Mouse (Mus musculus): ENCODE results near the gene Svbp.

Svbp gene

DNA sequence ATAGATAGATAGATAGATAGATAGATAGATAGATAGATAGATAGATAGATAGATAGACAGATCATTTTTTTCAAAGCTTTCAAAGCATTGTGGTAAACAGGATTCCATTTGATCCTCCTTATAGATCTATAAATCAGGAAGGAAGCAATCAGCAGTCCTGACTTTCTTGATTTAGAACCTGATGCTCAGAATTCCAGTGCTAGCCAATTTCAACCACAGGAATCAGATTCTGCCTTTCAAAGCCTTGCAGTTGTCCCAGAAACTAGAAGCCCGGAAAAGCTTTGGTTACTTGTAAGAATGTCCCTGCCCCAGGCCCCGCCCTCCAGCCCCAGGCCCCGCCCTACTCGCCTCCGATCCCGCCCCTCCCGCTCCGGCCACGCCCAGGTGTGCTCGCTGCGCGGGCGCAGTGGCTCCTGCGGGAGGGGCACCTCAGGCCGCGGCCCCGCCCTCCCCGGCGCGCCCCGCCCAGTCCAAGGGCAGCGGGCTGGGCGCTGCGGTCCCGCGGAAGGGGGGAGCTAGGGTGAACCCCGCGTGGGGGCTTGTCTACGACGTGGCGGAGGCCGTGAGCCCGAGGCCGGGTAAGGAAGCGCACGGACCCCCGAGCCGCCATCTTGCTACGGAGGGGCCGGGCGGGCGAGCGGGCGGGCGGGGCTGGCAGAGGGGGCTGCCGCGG, at the start of gene Svbp:
Gene Svbp (plus strand): TSS at position 398 of the 673 bp plus-strand sequence.
- peak; percentile 88 for DNase-seq

GRCm38 (mm10) chr4:119146816-119147215, 48.3 kb upstream of the Svbp start:
- DNase-seq, result no peak

DNA sequence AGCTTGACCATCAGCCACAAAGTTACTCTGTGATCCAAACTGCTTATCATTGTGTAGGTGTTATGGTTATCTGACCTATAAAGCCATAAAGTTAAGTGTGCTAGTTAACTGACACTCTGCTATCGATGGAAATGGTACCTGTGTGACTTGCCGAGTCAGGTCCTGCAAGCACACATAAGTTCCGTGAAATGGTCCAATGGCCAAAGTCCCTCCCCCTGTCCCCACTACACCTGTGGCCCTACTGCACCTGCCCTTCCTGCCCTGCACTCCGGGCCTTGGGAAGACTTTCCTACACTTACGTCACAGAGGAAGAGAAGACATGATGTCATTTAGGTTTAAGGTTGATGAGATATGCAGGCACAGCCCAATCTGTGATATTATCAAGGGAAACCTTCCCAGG, 47.8 kb upstream of the Svbp start:
- no peak for DNase-seq

- no peak for DNase-seq
These were observed 46.4 kb upstream of the Svbp start for GRCm38 (mm10) chr4:119148741-119149140.

GRCm38 (mm10) chr4:119157186-119157585, 37.9 kb upstream of the Svbp start:
- no peak for DNase-seq

GRCm38 (mm10) chr4:119157891-119158290, 37.2 kb upstream of the Svbp start:
- no peak for DNase-seq

GRCm38 (mm10) chr4:119161358-119161757, 33.7 kb upstream of the Svbp start:
- no peak for DNase-seq

DNA sequence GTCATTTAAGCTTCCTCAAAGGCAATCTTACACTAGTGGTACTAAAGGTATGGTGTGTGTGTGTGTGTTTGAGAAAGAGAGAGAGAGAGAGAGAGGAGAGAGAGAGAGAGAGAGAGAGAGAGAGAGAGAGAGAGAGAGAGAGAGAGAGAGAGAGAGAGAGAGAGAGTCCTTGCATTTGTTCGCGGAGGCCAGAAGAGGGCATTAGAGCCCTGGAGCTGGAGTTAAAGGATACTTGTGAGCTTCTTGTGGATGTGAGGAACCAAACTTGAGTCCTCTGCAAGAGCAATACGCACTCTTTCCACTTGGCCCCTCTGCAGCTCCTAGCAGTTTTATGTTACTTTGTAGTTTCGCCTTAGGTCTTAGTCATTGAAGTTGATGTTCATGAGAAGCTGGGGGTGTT, 32.1 kb upstream of the Svbp start:
- no peak for DNase-seq

GRCm38 (mm10) chr4:119165916-119166315, 29.2 kb upstream of the Svbp start:
- DNase-seq, result no peak

DNA sequence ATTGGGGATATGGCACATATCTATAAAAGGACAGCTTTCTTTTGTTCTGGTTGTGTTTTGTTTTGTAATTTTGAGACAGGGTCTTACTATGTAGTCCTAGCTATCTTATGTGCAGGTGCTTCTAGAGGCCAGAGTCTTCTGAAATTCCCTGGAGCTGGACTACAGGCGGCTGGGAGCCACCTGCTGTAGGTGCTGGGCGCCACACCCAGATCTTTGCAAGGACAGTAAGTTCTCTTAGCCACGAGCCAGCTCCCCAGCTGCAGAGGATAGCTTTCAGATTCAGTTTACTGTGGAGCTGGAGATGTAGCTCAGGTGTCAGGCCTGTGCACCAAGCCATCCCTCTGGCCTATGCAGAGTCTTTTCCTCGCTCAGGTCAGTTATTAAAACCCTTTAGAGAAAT, 28.0 kb upstream of the Svbp start:
- DNase-seq, result no peak

DNA sequence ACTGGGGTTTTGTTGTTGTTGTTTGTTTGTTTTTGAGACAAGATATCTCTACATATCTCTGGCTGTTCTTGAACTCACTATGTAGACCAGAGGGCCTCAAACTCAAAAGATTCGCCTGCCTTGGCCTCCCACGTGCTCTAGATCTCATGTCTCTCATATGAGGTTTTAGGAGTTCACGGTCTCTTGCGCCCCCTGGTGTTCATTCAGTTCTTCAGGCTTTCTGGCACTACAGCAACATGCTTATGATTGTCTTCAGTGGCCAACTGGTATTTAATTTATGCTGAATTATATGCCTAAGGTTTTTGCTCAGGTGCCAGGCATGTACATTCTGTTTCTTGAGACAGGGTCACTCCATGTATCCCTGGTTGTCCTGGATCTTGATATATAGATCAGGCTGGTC, 27.4 kb upstream of the Svbp start:
- DNase-seq, result peak; percentile 69

DNA sequence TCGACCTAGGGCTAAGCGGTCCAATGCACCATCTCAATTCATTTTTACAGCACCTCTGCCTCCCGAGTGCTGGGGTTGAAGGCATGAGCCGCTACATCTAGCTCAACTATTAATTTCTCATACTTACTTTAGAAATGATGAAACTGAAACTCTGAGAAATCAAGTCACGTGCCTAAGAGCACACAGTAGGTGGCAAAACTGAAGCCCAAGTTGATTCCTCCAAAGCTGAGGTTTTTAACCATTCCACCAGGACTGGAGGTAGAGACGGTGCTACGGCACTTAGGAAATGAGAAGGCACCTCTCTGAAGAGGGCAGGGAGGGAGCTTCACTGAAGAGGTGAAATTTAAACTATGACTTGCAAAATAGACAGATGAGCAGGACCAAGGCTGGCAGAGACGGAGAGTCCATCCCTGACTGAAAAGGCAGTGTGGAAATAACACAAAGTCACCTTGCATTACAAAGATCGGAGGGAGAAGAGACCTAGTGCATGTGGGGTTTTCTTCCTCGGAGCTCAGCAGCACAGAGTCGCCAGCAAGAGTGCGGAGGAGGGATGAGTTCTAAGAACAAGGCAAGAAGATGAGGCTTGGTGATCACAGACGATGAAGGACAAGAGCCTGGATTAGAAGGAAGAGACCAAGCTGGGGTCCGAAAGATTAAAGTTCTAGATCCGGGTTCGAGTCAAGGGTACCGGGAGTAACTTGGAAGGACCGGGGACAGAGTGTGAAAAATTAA, 22.0 kb upstream of the Svbp start:
- DNase-seq, result peak; percentile 42

- DNase-seq, result peak; percentile 94
These were observed 21.2 kb upstream of the Svbp start, which contains the start of gene Zfp691 for GRCm38 (mm10) chr4:119173851-119174453. Gene Zfp691, minus strand, starts transcription at chr4:119174195.

GRCm38 (mm10) chr4:119177702-119178101, 17.4 kb upstream of the Svbp start:
- DNase-seq, result no peak

GRCm38 (mm10) chr4:119178331-119178730, 16.8 kb upstream of the Svbp start:
- no peak for DNase-seq

DNA sequence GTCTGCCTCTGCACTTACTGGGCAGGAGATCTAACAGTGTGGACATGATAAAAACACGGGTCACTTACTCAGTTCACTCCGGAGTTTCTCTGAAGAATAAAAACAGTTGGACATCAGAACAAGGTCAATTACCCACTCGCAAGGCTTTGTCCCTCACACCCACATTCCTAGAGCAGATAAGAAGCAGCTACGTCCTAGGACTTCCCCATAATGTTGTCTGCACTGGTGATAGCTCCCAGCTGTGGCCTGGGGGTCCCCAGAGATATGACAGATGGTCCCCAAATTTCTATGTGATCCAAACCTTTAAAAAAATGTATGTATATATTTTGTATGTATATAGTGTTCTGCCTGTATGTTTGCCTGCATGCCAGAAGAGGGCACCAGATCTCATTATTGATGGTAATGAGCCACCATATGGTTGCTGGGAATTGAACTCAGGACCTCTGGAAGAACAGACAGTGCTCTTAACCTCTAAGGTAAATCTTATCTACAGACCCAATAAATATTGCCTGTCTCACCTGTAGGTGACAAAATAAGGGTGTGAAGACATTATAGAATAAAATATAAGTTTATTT, 14.9 kb upstream of the Svbp start:
- no peak for DNase-seq

DNA sequence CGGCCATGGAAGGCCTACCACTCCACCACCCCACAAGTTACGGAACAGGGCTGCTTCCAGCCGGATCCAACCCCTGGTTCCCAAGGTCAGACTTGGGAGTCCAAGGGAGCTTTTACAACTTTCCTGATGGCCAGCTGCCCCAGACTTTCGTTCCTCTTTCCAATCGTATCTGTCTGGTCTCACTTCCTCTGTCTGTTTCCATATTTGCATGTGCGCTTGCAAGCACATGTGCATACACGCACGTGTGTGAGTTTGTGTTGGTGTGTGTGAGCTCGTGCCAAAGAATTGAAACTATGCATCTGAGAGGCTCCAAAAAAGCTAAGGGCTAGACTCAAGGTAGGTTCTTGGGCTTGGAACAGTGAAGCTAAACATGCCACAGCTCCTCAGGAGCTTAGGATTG, 13.7 kb upstream of the Svbp start:
- DNase-seq, result no peak

DNA sequence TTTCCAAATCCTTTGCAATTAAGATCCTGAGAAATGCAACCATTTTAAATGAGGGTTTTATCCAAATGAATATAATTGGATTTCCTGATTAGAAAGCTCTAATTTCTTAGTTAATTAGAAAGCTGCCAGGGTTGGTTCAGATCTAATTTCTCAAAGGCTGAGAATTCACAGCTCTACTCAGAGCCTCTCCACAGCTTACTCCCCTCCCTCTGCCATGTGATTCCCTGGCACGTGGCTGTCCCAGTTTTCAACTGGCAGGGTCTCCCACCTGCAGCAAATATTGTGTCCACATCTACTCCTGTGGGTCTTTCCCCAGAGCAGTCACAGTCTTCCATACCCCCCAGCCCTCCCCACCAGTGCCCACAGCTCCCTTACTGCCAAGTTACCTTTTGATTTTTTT, 11.6 kb upstream of the Svbp start:
- no peak for DNase-seq

- no peak for DNase-seq
These were observed 9.3 kb upstream of the Svbp start for GRCm38 (mm10) chr4:119185771-119186170.

DNA sequence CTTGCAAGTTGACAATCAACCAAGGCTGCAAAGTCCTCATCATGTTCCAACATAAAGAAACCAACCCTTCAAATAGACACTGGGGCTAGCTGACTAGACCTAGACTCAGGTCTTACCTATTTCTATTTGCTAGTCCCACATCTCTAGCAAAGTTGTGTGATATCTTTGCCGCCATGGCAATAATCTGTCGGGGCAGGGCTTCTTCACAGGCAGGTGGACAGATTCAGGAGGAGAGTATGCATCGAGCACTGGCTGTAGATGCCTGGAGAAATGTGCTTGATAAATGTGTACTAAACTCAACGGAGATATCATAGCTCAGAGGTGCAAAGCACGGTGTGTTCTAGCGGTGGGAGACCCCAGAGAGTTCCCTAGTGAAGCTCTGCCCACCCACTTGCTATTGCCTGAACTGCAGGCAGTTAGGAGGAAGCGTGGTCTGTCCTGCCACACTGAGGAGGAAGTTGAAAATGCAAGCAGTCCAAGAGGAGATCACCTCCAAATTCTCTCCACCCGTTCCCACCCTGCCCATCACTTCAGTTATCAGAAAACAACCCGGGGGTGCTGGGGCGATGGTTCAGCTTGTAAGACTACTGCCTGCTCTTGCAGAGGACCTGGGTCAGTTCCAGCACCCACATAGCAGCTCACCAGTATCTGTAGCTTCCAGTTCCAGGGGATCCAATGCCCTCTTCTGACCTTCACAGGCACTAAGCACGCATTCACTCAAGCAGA, 6.9 kb upstream of the Svbp start:
- no peak for DNase-seq

DNA sequence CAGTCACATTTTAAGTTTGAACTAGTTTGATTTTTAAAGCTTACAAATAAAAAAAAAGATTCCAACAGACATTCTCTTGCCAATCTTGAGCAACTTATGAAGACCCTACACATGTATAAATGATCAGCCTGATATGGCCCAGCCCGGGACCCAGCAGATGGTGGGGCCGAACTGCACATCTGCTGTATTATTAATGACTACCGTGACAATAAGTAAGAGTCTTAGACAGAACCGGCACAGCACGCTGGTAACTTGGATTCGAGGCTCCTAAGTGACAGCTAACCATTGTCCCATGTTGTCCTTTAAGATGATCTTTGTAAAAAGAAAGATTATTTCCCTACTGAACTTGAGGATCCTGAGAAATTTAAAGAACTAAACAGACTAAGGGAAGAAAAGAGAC, 5.7 kb upstream of the Svbp start:
- no peak for DNase-seq

DNA sequence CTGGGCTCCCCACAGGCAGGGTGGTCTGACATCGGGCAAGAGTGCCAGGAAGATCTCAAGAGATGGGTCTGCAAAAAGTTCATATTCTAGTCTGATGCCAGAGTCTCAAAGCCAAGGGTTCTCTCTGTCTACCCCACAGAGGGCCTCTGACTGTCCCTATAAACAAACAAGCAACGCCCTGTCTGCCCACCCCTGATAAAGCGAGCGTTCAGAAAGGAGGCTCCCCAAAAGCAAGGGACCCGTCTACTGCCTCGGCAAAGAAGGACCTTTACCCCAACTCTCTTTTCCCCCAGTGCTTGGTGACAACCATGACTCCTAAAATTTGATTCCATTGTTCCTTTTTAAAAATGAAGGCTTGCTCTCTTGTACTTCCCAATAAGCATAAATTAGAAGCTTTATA, 5.2 kb upstream of the Svbp start, which contains the start of gene Ermap:
Gene Ermap (minus strand): TSS at position 148 of the 400 bp plus-strand sequence.
- no peak for DNase-seq

DNA sequence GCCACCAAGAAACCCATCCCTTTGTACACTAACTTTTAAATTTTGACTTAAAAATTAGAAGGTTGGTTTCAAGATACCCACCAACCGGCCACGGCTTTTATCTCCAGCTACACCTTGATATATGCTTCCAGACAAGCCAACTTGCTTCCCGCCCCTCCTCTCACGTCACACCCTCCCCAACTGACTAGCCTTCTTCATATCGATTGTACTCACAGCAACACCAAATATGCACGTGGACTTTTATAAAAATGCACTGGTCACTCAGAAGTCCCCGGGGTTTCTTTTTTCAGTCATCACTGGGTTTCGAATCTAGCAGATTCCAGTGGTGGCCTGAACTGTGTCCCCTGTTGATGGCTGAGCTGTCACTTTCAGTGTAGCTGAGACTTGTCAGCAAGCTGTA, 4.5 kb upstream of the Svbp start:
- DNase-seq, result no peak

All from right cerebral cortex, postnatal 25 days (tissue).